Comparison of ENCODE assay signal across 8 mouse cellular contexts in the genomic region with DNA sequence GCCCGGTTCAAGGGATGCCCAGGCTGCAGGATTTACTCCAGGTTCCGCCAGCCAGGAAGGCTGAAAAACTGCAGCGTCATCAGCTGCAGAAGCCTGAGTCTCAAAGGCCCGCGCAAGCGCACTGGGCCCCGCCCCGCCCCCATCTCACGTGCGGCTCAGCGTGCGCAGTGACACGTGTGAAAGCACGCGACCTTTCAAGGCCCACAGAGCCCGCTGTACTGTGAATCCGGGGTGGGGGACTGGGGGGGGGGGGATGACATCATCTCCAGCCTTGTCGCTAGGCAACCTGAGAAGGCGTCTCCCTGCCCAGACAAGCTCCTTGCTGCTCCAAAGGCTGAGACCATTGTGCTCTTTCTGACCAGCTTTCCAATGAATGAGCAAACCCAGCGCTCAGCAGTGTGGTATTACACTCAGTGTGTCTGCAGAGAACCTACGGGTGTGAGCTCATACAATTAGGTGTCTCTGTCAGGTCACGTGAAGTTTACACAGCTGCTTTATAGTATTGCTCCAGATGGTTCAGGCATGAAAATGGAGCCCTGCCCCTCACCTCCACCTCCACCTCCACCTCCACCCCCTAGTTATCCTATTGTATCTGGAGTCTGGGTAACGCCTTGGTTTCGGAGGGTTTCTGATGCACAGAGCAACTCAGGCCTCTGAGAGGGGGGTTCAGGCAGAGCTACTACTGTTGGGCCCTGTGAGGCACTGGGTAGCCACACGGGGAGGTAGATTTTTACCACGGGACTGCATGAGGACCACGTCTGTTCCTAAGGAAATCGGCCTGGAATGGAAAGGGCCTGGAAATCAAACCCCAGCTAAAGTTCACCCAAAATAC. TPM values are rescaled to one million over a fixed set of nuclear protein-coding genes. Genes with fewer than 3 reads are reported as not detected.
DNase-seq lines count a peak whose midpoint lies in the region; ATAC-seq lines count a peak whose summit lies in the region.

No protein-coding gene starts in this region.

- no peaks in the 10 kb centered on the region for H3K9me3 ChIP-seq in hindbrain, embryonic 13.5 days

- H3K4me2 ChIP-seq in hindbrain, embryonic 13.5 days, result peak overlapping the region; percentile 54

- WGBS in hindbrain, embryonic 13.5 days, result 3% methylated on average over 28 of the region's 28 CpGs

- H3K27ac ChIP-seq in hindbrain, embryonic 13.5 days, result peak overlapping the region; percentile 65

- H3K27me3 ChIP-seq in hindbrain, embryonic 13.5 days, result peaks cover 21% of the 10 kb centered on the region

- ATAC-seq in hindbrain, embryonic 13.5 days (ENCODE audit: low FRiP score), result peak; percentile 94

- peak overlapping the region; percentile 24 for H3K4me3 ChIP-seq in hindbrain, embryonic 13.5 days

- H3K36me3 ChIP-seq in hindbrain, embryonic 13.5 days, result no peaks in the 10 kb centered on the region

- peak overlapping the region; percentile 40 for H3K9ac ChIP-seq in hindbrain, embryonic 13.5 days

- peak; percentile 99 for DNase-seq in NIH3T3 (ENCODE audit: low read depth)
- peak; percentile 98 to 99 for DNase-seq in cerebellum, postnatal 10 days
- peak; percentile 97 to 98 for DNase-seq in frontal cortex, postnatal 14 days (ENCODE audit: low spot score in 2 of 2)
- peak; percentile 98 to 99 for DNase-seq in layer of hippocampus, postnatal 14 days (ENCODE audit: low spot score in 2 of 2)
- DNase-seq in lung, postnatal 10 days, result peak; percentile 96
- peak; percentile 98 for DNase-seq in ovary, postnatal 14 days (ENCODE audit: low spot score)
- DNase-seq in thymus, postnatal 14 days, result peak; percentile 96

- H3K4me1 ChIP-seq in hindbrain, embryonic 13.5 days (replicated peaks), result peaks cover 18% of the 10 kb centered on the region

RNA-seq across cellular contexts. Expression of gene Bhlhe41, which starts 9.4 kb away (rescaled TPM):
- polyA plus RNA-seq in hindbrain, embryonic 13.5 days (2015; fragmentation: Nextera tagmentation; extraction: Ambion mirVana), result 4.0 and 4.1 TPM in 2 replicates
- total RNA-seq in layer of hippocampus, postnatal 14 days (2021), result 10 to 100 TPM; 20.4 to 25.0 TPM

Comparison
In these comparisons a context has a peak if more than half of its experiments do, and no peak if none do; other contexts are left out.
1. Peak in every context shown above with its lines: DNase-seq, ATAC-seq, H3K4me3 ChIP-seq and H3K27ac ChIP-seq.